Mouse (Mus musculus) testis, adult 2 months (tissue): ENCODE data around the gene Hbq1b.

Experiments
- CTCF ChIP-seq: fragments of 200-500 bp; IDR thresholded peaks from 2 replicates; pipeline ENCODE4 v1.5.1; 2012; ENCODE audit warnings: low read depth, mild to moderate bottlenecking, inconsistent platforms, low read length, moderate library complexity; ENCODE audit not compliant: control insufficient read depth, insufficient read depth, insufficient replicate concordance
- POLR2A ChIP-seq: fragments of 200-500 bp; IDR thresholded peaks from 2 replicates; pipeline ENCODE4 v1.6.1; 2012; ENCODE audit warnings: low read depth, mild to moderate bottlenecking, inconsistent platforms, low read length, moderate library complexity; ENCODE audit not compliant: control insufficient read depth

DNA sequence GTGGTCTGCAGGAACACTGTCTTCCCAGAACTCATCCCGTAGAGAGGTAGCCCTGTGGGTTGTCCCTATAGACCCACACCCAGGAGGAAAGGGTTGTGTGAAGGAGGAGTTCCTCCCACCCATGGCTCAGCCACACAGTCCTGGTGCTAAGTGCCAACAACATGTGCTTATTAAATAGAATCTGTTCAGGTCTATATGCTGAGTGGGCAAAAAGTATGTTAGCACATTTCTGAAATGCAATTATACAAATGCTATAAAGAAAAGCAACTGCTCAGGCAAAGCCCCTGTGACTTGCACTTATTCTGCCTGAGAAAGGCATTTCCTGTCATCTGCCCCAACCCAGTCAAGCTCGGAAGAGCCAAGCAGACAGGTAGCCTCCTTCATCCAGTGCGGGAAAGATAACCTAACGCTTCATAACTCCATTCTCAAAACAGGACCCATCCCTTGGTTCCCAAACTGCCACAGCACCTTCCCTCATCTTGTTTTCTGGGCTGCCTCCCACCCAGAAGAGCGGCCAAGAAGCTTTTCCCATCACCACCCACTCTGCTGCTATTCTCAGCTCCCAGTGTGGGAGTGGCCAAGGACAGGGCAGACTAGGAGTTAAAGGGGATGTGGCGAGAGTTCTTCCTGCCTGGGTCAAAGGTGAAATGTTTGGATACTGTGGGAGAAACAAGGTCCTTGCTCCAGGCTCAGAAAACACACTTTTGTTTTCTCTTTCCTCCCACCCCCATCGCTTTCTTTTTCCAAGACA, 43.4 kb upstream of the Hbq1b start:
- TF ChIP-seq CTCF, result no peak
- no peak for TF ChIP-seq POLR2A
